Mouse (Mus musculus) megakaryocyte, embryonic 14.5 days (primary cell): ENCODE results near the gene Akap13.

Source experiments
- FLI1 ChIP-seq: IDR thresholded peaks from 2 replicates; pipeline ENCODE4 v1.6.1; 2012; ENCODE audit warnings: low read length, inconsistent platforms, mixed read lengths
- GATA1 ChIP-seq: IDR thresholded peaks from 3 replicates; pipeline ENCODE4 v1.6.1; 2012; ENCODE audit warnings: mixed read lengths, low read length, inconsistent platforms, borderline replicate concordance

- TF ChIP-seq GATA1, result no peak
- TF ChIP-seq FLI1, result no peak
Measured at GRCm38 (mm10) chr7:75473294-75473693, 18.0 kb downstream of the Akap13 start.
